Mouse (Mus musculus) stomach, postnatal 0 days (tissue): ENCODE measurements at regions not wholly inside any gene's neighbourhood (a gene's known extent, or its start where the extent isn't known, plus 50 kb on each side); places are given as distances from the start of the nearest gene placed in this dataset.

ENCODE experiments used
- ATAC-seq: fragments of 200-750 bp; cut with Nextera tagmentation; 2 replicates; pipeline ENCODE4 v1.8.0; 2017; ENCODE audit not compliant: low FRiP score, low TSS enrichment
- DNase-seq: peaks from one replicate; pipeline ENCODE4 v3.0.0-alpha.2; 2016; ENCODE audit warnings: low spot score
- H3K27ac ChIP-seq: fragments of 300-500 bp; sonication (generic); replicated peaks from 2 replicates; pipeline ENCODE4 v1.5.1; 2014; ENCODE audit warnings: mild to moderate bottlenecking, control low read depth
- H3K27me3 ChIP-seq: fragments of 300-500 bp; sonication (generic); 2 replicates; pipeline ENCODE4 v1.6.1; 2014; ENCODE audit warnings: low read length; ENCODE audit not compliant: control insufficient read depth, insufficient read depth
- H3K36me3 ChIP-seq: fragments of 300-500 bp; sonication (generic); 2 replicates; pipeline ENCODE4 v1.6.1; 2014; ENCODE audit warnings: low read length, mixed read lengths; ENCODE audit not compliant: control insufficient read depth, insufficient read depth
- H3K4me1 ChIP-seq: fragments of 300-500 bp; sonication (generic); replicated peaks from 2 replicates; pipeline ENCODE4 v1.6.1; 2014; ENCODE audit warnings: antibody characterized with exemption; ENCODE audit not compliant: control insufficient read depth, insufficient read depth
- H3K4me2 ChIP-seq: fragments of 300-500 bp; sonication (generic); replicated peaks from 2 replicates; pipeline ENCODE4 v1.6.1; 2014; ENCODE audit warnings: low read depth, mild to moderate bottlenecking, control low read depth, moderate library complexity
- H3K4me3 ChIP-seq: fragments of 300-500 bp; sonication (generic); 2 replicates; pipeline ENCODE4 v1.5.1; 2014; ENCODE audit warnings: low read depth, low read length, control low read depth
- H3K9ac ChIP-seq: fragments of 300-500 bp; sonication (generic); 2 replicates; pipeline ENCODE4 v1.6.1; 2014; ENCODE audit warnings: mild to moderate bottlenecking, low read length, control low read depth, mixed read lengths
- H3K9me3 ChIP-seq: fragments of 300-500 bp; sonication (generic); 2 replicates; pipeline ENCODE4 v1.6.1; 2016; ENCODE audit warnings: low read length; ENCODE audit not compliant: control insufficient read depth
- CTCF ChIP-seq: IDR thresholded peaks from 2 replicates; pipeline ENCODE4 v1.5.1; 2016; ENCODE audit warnings: antibody characterized with exemption, low read depth, mild to moderate bottlenecking, moderate library complexity
- EP300 ChIP-seq: optimal IDR thresholded peaks from 2 replicates; pipeline ENCODE3; 2016; ENCODE audit warnings: antibody characterized with exemption
- WGBS: fragments of 180-500 bp; shearing (Covaris S2); extraction: QIAGEN DNeasy Blood & Tissue Kit; methylation state at CpG from one replicate; pipeline ENCODE4 v1.1.7; 2014; 5-methylcytosine and 5-hydroxymethylcytosine counted together

- Histone ChIP-seq H3K27ac (no peak overlapping the region), H3K4me3 (no peak overlapping the region), H3K36me3 (no peaks in the 10 kb centered on the region), H3K4me1 (no peaks in the 10 kb centered on the region), H3K27me3 (no peaks in the 10 kb centered on the region), H3K4me2 (no peak overlapping the region), H3K9me3 (no peaks in the 10 kb centered on the region), H3K9ac (no peak overlapping the region)
- no peak for ATAC-seq
- WGBS: 84% methylated on average over 11 of the region's 11 CpGs
- TF ChIP-seq CTCF (no peak), EP300 (no peak)
- no peak for DNase-seq
These were observed 71.9 kb upstream of the Ptgfrn start for GRCm38 (mm10) chr3:101181958-101182357.

GRCm38 (mm10) chr3:101173954-101174353 lies 63.9 kb upstream of the Ptgfrn start:
- no peak for TF ChIP-seq CTCF
- no peak for TF ChIP-seq EP300
- WGBS: 92% methylated on average over 6 of the region's 6 CpGs

DNA sequence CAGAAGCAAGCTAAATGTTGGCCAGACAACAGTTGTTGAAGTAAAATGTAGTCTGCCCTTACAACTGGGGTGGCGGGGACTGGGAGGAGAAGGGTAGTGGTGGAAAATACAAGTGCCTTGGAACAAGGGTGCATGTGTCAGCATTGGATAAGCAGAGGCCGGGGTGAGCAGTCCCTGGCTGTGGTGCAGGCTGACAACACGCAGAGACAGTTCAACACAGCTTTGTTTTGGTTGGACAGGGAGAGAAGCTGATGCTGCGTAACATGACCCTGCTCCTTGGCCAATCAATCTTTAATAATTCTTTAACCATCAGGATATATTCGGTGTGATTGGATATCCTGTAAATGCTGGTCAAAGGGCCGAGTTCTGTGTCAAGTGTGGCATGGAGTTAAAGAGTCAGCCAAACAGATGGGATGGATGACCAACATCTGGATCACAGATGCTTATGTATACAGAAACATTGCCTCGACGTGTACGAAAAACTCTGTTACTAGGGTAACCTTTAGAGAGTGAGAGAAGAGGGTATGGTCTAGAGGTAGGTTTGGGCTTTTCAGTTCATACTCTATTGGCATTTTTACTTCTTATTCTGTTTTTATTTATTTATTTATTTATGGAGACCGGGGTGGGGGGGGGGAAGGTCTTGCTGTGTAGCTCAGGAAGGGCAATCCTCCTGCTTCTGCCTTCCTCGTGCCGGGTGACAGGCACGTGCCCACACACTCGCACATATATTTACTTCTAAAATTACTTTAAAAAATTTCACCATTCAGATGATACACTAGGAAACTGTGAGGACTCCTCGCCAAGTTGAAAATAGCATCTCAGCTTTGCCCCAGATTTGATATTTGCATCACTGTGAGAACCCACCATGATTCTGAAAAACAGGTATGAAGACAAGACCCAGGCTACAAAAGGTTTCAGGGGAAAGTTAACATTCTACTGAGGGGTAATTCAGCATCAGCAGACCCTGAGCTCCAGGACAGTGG lies 60.2 kb upstream of the Ptgfrn start:
- H3K4me1 ChIP-seq: no peaks in the 10 kb centered on the region
- no peak for TF ChIP-seq EP300
- no peak for TF ChIP-seq CTCF
- no peak overlapping the region for H3K4me3 ChIP-seq
- WGBS: 70% methylated on average over 15 of the region's 15 CpGs
- no peak overlapping the region for H3K4me2 ChIP-seq
- no peaks in the 10 kb centered on the region for H3K36me3 ChIP-seq
- DNase-seq (no peak), ATAC-seq (no peak)
- no peaks in the 10 kb centered on the region for H3K9me3 ChIP-seq
- no peak overlapping the region for H3K27ac ChIP-seq
- H3K27me3 ChIP-seq: no peaks in the 10 kb centered on the region
- H3K9ac ChIP-seq: no peak overlapping the region

More at GRCm38 (mm10) chr3:101173954-101174353, 63.9 kb upstream of the Ptgfrn start:
- no peaks in the 10 kb centered on the region for H3K27me3 ChIP-seq
- H3K4me2 ChIP-seq: no peak overlapping the region
- ATAC-seq (no peak), DNase-seq (no peak)
- no peaks in the 10 kb centered on the region for H3K9me3 ChIP-seq
- H3K4me3 ChIP-seq: no peak overlapping the region
- H3K27ac ChIP-seq: no peak overlapping the region
- H3K36me3 ChIP-seq: no peaks in the 10 kb centered on the region
- no peaks in the 10 kb centered on the region for H3K4me1 ChIP-seq
- H3K9ac ChIP-seq: no peak overlapping the region

- no peak overlapping the region for H3K9ac ChIP-seq
- H3K36me3 ChIP-seq: no peaks in the 10 kb centered on the region
- H3K27me3 ChIP-seq: no peaks in the 10 kb centered on the region
- no peak overlapping the region for H3K27ac ChIP-seq
- no peak overlapping the region for H3K4me3 ChIP-seq
- WGBS: 63% methylated on average over 1 of the region's 1 CpGs
- TF ChIP-seq CTCF: no peak
- no peaks in the 10 kb centered on the region for H3K9me3 ChIP-seq
- no peaks in the 10 kb centered on the region for H3K4me1 ChIP-seq
- ATAC-seq (no peak), DNase-seq (no peak)
- H3K4me2 ChIP-seq: no peak overlapping the region
These were observed 56.9 kb upstream of the Ptgfrn start for GRCm38 (mm10) chr3:101167026-101167425.

DNA sequence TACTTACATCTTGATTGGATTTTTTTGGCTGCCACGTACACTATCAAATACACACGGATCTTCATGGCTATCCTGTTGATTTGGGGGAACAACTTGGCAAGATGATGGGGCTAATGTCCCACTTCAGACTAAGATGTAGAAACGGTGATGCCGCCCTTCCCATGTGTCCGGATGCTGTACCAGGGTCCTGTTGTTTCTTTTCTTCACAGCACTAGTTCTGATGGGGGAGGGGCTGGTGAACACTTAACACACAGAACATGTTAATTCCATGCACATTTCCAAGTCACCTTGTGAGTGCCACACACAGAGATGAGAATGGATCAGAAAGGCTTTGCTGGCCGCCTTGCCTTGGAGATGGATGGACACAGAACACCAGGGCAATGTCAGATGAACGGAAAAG lies 56.5 kb upstream of the Ptgfrn start:
- DNase-seq (no peak), ATAC-seq (no peak)
- no peaks in the 10 kb centered on the region for H3K9me3 ChIP-seq
- H3K4me2 ChIP-seq: no peak overlapping the region
- no peaks in the 10 kb centered on the region for H3K4me1 ChIP-seq
- TF ChIP-seq EP300: no peak
- no peak for TF ChIP-seq CTCF
- 93% methylated on average over 7 of the region's 7 CpGs for WGBS
- no peak overlapping the region for H3K27ac ChIP-seq
- no peak overlapping the region for H3K9ac ChIP-seq
- no peaks in the 10 kb centered on the region for H3K36me3 ChIP-seq
- H3K27me3 ChIP-seq: no peaks in the 10 kb centered on the region
- no peak overlapping the region for H3K4me3 ChIP-seq

- no peaks in the 10 kb centered on the region for H3K27me3 ChIP-seq
- no peak overlapping the region for H3K9ac ChIP-seq
- H3K27ac ChIP-seq: no peak overlapping the region
- TF ChIP-seq EP300: no peak
- TF ChIP-seq CTCF: no peak
- no peak for ATAC-seq
- no peaks in the 10 kb centered on the region for H3K36me3 ChIP-seq
- DNase-seq: no peak
- no peak overlapping the region for H3K4me3 ChIP-seq
- 71% methylated on average over 6 of the region's 6 CpGs for WGBS
- H3K4me2 ChIP-seq: no peak overlapping the region
- H3K9me3 ChIP-seq: no peaks in the 10 kb centered on the region
- no peaks in the 10 kb centered on the region for H3K4me1 ChIP-seq
These were observed 55.2 kb upstream of the Ptgfrn start for GRCm38 (mm10) chr3:101165261-101165660.
